Mouse (Mus musculus): ENCODE measurements around the gene Olfr1217.
"Not testable (repeated sequence)": the region's sequence is repeated elsewhere in the genome, so short reads cannot be mapped to it uniquely, and the experiment has no call there.

The Olfr1217 gene

DNA sequence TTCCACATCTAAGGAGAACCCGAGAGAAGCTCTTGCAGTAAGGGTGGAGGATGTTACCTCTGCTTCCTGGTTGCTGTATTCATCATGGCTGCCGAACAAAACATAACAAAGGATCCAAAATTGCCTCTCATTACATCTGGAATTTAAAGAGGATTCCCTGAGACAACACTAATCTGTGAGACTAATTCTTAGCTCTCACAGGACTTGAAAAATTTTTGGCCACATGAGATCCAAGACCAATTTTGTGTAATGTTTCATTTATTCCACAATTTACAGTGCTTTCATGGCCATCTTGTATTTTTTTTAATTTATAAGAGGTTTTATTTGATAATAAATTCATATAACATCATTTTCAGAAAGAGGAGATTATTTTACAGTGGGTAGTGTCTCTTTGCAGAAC is at the start of gene Olfr1217:
TSS of gene Olfr1217 (minus strand) at position 101 of the 400 bp plus-strand sequence.
- no peak for DNase-seq (ENCODE audit: low spot score)

DNA sequence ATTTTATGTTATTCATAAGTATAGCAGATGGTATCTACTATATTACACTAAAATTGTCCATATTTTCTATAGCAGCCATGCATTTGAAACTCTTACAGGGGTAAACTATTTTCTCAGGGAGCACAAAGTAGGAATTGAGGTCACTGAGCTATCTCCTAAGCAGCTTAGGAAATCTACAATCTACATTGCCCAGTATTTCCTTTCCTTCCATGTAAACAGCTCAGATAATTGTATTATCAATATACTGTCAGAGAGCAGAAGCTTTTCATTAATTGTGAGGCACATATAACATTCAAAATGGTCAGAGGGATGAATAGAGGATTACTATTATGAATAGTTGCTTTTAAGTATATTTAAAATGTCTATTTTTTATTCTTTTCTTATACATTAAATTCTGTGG is 49.6 kb upstream of the Olfr1217 start:
- DNase-seq (ENCODE audit: low spot score), result no peak

DNA sequence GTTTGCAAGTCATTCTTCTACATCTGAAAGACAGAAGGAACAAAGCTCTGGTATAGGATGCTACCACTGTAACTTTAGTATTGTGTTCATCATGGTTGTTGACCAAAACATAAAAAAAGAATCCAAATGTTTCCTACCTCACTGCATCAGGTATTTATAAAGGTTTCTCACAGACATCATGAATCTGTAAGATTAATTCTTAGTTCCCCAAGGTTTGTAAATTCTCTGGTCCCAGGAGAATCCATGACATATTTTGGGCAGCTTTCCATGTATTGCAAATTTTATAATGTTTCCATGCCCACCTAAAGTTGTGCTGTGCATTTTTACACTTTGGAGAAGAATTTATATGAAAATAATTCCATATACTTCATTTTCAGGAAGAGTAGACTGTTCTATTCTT is 29.2 kb upstream of the Olfr1217 start, which contains the start of gene Olfr1218:
TSS of gene Olfr1218 (minus strand) at position 101 of the 400 bp plus-strand sequence.
- no peak for DNase-seq (ENCODE audit: low spot score)

DNA sequence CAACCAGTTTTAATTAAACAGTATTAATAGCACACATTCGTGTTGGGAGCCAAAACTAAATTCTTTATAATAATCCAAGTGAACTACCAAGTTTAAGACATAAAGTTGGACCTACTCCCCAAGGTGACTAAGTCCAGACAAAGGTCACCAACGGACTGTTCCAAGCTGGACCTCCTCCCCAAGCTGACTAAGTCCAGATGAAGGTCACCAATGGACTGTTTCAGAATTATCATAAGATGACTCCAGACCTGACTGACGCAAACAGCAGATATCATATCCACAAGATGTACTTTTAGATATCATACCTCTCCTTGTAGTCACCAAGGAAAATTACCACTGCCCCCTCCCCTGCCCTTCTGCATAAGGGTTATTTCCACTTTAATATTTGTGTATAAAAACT is 10.4 kb downstream of the Olfr1217 start:
- not testable (repeated sequence) for DNase-seq (ENCODE audit: low spot score)

DNA sequence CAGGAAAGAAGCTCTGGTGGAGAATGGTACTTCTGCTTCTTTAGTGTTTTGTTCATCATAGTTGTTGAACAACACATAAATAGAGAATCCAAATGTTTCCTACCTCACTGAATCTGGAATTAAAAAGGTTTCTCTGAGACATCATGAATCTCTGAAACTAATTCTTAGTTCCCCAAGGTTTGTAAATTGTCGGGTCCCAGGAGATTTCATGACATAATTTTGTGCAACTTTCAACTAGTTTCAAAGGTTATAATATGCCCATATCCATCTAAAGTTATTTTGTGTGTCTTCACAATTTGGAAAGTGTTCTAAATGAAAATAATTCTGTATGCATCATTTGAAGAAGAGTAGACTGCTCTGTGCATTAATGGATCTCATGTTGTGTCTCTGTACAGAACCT is 13.6 kb downstream of the Olfr1217 start, which contains the start of gene Olfr1216:
TSS of gene Olfr1216 (minus strand) at position 101 of the 400 bp plus-strand sequence.
- no peak for DNase-seq (ENCODE audit: low spot score)

DNA sequence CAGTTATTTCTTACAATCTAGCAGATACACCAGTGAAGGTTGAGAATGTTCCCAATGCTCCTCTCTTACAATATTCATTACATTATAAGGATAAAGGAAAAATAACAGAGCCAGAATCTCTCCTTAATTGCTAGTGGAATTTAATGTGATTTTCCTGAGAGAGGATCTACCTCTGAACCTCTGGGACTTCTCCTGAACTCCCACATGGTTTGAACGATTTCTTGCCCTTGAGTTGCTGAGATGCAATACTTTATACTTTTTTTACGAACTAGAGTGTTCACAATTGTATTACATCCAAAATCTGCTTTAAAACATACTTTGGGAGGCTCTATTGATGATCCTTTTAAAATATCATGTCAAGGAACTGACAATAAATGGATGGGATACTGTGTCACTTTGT is 25.0 kb downstream of the Olfr1217 start, which contains the start of gene Olfr1215:
TSS of gene Olfr1215 (minus strand) at position 101 of the 400 bp plus-strand sequence.
- no peak for DNase-seq (ENCODE audit: low spot score)

DNA sequence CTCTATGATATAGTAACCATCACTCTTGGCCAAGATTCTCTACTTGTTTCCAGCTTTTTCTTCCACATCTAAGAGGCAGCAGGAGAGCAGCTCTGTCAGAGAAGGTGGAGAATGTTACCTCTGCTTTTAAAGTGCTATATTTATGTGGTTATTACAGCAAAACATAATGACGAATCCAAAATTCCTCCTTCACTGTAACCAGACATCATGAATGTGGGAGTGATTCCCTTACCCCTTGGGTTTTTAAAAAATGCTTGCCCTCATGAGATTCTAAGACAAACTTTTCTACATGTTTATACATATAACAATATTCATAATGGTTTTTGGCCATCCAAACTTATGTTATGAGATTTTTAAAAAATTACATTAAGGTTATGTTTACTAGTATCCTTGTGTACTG is 39.3 kb downstream of the Olfr1217 start, which contains the start of gene Olfr1214:
TSS of gene Olfr1214 (minus strand) at position 101 of the 400 bp plus-strand sequence.
- DNase-seq (ENCODE audit: low spot score), result no peak

DNA sequence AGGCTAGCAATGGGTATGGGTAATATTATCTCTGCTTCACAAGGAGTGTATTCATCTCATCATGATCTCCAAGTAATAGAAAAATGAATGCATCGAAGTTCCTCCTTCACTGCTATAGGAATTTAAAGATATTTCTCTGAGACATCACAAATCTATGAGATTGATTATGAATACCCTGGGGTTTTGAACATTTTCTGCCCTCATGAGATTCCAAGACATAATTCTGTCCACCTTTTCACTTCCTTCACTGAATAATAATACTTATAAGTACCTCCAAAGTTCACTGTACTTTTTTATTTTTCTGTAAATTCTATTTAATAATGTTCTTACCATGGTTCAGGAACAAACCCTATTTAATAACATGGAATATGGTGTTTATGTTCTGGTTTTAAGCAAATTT is 51.7 kb downstream of the Olfr1217 start, which contains the start of gene Gm13762:
TSS of gene Gm13762 (minus strand) at position 101 of the 400 bp plus-strand sequence.
- no peak for DNase-seq (ENCODE audit: low spot score)

Measured in T-cell, adult 2 months (primary cell).